Mouse (Mus musculus): Measurements from ENCODE around the gene Cyp4f16. TPM values are rescaled to one million over a fixed set of nuclear protein-coding genes. Genes with fewer than 3 reads are reported as not detected.
"Not testable (repeated sequence)": the region's sequence is repeated elsewhere in the genome, so short reads cannot be mapped to it uniquely, and the experiment has no call there.

Gene Cyp4f16
- polyA plus RNA-seq (2012; rRNA removed): 15.9 and 17.9 TPM in 2 replicates

GRCm38 (mm10) chr17:32536051-32536866 is at the start of gene Cyp4f16:
Gene Cyp4f16 (plus strand): TSS chr17:32536558.
- not testable (repeated sequence) for DNase-seq (ENCODE audit: low read depth)

DNA sequence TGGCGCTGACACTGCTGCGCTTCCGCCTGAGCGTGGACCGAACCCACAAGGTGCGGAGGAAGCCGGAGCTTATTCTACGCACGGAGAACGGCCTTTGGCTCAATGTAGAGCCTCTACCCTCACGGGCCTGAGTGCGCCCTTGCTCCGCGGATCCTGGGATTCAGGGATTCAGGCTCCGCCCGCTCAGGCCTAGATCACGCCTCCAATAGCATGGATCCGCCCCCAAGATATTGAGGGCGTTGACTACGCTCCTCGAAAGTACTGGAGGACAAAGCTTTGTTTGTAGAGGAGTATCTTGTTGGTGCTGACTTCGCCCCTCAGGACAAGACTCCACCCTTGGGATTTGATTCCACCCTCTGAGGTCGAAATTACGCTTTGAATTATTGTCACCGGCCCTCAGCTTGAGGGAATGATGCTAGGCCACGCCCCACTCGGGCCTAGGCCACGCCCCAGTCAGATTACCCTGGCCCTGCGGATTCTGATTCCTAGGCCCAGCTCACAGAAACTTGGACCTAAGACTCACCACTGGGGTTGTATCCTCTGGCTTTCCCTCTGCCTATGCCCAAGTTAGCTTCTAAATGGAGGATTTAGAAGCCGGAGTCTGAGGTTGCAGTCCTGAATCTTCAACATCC is 43.9 kb upstream of the Cyp4f16 start:
- DNase-seq (ENCODE audit: low read depth): no peak

DNA sequence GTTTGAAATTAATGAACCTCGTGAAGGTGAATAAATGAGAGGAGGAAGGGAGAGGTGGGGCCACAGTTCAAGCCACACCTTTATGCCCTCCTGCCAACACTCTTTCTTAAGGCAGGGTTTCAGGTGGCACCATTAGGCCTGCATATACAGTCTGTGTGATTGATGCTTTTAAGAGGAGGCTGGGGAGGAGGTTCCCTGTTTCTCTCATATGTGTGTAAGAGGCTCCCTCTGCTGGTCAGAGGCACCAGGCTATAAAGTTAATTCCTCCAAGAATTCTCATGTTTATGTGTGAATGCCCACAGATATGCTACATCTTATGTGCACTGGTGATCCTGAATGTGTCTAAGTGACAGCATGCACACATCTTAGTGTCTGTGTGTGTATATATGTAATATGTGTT is 41.8 kb upstream of the Cyp4f16 start:
- DNase-seq (ENCODE audit: low read depth): no peak

DNA sequence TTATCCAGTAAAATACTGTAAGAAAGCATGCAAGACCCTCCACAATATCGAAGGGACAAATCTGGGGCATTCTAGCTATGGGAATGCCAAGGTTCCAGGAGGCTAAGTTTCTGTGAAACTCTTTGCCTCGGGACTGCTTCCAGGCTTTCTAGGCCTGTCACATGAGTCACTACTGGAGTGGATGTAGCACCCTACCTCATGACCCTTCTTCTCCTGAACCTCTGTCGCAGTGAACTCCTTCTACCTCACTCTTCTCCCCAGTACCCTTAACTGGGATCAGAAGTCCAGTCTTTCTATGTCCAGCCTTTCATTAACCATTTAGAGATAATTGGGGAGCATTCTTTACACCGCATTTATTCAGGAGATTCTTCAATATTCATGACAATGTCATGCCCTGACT is 35.8 kb upstream of the Cyp4f16 start:
- DNase-seq (ENCODE audit: low read depth): not testable (repeated sequence)

DNA sequence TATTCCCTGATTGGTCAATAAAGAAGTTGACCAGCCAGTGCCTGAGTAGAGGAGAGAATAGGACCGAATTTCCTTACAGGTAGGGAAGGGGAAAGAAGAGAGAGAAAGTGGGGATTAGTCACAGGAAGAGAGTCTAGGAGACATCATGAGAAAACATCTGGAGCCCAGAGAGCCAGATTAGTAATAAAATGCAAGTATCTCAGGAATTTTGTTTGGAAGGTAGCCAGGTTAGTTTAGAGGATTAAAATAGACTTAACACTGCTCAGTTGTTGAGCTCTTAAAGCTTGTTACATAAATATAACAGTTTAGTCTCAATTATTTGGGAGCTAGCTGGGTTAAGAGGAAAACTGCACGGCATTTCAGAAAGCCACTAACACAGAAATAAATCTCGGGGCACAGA is 35.3 kb upstream of the Cyp4f16 start:
- DNase-seq (ENCODE audit: low read depth): no peak

DNA sequence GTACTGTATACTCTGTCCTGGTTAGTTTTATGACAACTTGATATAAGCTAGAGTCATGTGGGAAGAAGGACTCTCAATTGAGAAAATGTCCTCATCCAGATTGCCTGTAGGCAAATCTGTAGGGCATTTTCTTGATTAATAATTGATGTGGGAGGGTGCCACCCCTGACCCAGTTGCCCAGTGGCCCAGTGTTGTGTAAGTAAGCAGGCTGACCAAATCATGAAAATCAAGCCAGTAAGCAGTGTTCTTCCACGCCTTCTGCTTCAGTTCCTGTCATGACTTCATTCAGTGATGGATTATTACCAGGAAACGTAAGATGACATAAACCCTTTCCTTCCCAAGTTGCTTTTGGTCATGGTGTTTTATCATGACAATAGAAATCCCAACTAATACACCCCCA is 33.2 kb upstream of the Cyp4f16 start:
- no peak for DNase-seq (ENCODE audit: low read depth)

GRCm38 (mm10) chr17:32505851-32506728 is 30.3 kb upstream of the Cyp4f16 start, which contains the start of gene Cyp4f17:
Gene Cyp4f17 (plus strand): TSS chr17:32506050.
- DNase-seq (ENCODE audit: low read depth): no peak

- no peak for DNase-seq (ENCODE audit: low read depth)
Measured at GRCm38 (mm10) chr17:32506729-32507245, 29.6 kb upstream of the Cyp4f16 start.

GRCm38 (mm10) chr17:32516126-32516525 is 20.2 kb upstream of the Cyp4f16 start:
- DNase-seq (ENCODE audit: low read depth): no peak

DNA sequence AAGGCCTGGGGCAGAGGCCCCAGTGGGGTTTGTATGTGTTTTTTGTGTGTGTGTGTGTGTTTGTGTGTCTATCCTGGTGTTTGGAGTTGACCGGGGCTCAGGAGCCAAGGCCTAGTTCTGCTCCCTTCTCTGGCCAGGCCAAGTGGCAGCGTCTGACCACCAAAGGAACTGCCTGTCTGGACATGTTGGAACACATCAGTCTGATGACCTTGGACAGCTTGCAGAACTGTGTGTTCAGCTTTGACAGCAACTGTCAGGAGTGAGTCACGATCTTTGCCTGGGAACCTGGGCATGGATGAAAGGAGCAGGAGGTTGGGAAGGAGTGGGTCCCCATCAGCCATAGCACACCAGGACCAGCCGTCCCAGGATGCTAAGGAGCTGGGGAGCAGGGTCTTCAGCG is 14.4 kb upstream of the Cyp4f16 start:
- DNase-seq (ENCODE audit: low read depth): no peak

GRCm38 (mm10) chr17:32522386-32522785 is 14.0 kb upstream of the Cyp4f16 start:
- no peak for DNase-seq (ENCODE audit: low read depth)

DNA sequence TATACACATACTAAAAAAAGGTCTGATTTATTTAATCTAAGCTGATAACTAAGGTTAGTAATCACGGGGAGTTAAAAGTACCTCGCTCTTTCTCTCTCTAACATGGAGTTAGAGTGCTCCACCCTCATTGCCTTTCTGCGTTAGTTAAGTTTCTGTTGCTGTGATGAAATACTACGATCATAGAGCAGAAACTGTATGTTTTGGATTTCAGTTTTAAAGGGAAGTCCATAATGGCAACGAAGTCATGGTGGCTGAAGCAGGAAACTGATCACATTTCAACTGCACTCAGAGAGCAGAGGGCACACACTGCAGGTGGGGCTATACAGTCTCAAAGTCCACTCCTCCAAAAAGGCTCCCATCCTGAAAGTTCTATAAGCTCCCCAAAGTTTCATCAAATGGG is 13.5 kb upstream of the Cyp4f16 start:
- no peak for DNase-seq (ENCODE audit: low read depth)

DNA sequence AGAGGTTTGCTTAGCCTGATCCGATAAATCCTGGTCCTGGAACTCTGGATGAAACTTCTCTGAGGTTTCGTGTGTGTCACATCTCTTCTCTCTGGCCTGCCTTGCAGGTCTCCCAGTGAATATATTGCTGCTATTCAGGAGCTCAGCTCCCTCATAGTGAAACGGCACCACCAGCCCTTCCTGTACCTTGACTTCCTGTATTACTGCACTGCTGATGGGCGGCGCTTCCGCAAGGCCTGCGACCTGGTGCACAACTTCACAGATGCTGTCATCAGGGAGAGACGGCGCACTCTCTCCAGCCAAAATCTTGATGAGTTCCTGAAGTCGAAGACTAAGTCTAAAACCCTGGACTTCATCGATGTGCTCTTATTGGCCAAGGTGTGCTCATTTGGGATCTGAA is 12.5 kb upstream of the Cyp4f16 start:
- no peak for DNase-seq (ENCODE audit: low read depth)

GRCm38 (mm10) chr17:32526341-32526740 is 10.0 kb upstream of the Cyp4f16 start:
- not testable (repeated sequence) for DNase-seq (ENCODE audit: low read depth)

- no peak for DNase-seq (ENCODE audit: low read depth)
Measured at GRCm38 (mm10) chr17:32527748-32528147, 8.6 kb upstream of the Cyp4f16 start.

DNA sequence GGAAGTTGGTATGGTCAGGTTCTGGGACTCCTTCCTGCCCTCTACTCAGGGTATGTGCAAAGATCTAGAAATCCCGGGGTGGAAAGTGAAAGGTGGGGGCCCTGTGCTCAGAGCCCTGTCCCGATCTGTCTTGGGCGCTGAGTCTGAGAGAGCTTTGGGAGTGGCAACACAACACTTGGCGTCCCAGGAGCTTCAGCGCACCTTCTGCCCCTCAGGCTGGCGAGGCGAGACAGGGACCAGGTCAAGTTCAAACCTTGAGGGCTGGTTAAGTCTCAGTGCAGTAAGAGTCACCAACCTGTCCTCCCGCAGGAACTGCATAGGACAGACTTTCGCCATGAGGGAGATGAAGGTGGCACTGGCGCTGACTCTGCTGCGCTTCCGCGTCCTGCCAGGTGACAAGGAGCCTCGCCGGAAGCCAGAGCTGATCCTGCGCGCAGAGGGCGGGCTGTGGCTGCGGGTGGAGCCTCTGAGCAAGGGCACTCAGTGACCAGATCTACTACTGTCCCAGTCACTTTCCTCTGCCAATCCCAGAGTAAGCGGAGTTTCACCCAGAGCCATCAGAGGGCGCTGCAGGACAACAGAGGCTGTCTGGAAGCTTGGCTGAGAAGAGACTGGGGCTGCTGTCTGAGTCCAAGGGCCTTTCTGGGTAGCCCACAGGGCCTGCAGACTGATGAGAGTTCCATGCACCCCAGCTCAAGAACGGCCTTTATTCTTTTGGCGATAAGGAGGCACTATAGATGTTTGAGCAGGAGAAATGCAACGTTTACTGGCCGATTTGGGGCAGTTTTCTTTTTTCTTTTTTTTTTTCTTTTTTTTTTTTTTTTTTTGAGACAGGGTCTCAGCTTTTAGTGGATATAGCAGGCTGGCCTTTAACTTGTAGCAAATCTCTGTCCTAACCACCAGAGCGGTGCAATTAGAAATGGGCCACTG is 7.7 kb upstream of the Cyp4f16 start:
- no peak for DNase-seq (ENCODE audit: low read depth)

DNA sequence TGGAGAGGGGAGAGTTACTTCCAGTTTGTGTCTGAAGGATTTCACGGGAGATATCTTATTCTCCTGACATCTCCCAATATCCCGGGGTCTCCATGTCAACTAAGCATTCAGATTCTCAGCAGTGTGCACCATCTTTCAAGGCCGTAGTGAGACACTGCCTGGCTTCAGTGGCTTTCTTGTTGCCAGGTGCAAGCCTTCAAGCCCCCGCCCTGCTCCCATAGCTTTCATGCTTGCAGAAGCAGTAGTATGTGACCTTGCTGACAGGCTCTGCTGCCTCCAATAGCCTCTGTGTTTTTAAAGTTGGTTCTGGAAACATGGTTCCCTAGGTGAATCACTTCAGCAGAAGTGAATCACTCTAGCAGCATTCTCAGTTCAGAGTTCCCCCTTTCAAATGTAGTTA is 4.0 kb upstream of the Cyp4f16 start:
- DNase-seq (ENCODE audit: low read depth): not testable (repeated sequence)

DNA sequence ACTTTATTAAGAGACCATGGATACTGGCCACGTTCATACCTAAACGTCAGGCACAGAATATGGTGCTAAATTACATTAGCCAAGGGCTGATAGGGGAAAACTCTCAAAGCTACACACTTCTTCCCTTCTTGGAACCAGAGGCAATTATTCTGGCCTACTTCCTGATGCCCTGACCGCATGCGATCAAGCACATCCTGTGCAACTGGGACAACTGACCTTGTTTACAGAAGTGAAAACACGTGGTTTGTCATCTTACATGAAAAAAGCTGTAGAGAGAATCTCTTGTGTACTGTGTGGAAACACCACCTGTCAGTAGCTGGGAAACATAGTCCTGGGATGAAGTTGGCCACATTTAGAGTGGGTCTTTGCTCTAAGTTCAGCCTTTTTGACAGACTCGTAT is 2.3 kb upstream of the Cyp4f16 start:
- DNase-seq (ENCODE audit: low read depth): no peak

- no peak for DNase-seq (ENCODE audit: low read depth)
Measured at GRCm38 (mm10) chr17:32536867-32537250, 501 bp downstream of the Cyp4f16 start.

GRCm38 (mm10) chr17:32544792-32545191 is 8.4 kb downstream of the Cyp4f16 start:
- DNase-seq (ENCODE audit: low read depth): not testable (repeated sequence)

DNA sequence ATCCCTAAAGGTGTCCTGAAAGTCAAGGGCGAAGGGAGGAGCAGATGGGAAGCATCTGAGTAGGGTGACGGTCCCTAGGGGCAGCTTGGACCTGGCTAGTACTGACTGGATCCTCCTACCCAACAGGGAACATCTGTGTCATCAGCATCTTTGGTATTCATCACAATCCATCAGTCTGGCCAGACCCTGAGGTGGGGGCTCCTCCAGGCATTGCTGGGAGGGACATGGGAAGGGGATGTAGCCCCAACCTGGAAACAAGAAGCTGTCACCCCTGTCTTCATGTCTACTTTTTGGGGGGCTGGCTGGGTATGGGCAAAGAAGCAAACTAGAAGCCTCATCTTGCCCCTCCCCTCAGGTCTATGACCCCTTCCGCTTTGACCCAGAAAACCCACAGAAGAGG is 14.0 kb downstream of the Cyp4f16 start:
- DNase-seq (ENCODE audit: low read depth): not testable (repeated sequence)

All from gonadal fat pad, adult 2 months (tissue).